In the genomic region with DNA sequence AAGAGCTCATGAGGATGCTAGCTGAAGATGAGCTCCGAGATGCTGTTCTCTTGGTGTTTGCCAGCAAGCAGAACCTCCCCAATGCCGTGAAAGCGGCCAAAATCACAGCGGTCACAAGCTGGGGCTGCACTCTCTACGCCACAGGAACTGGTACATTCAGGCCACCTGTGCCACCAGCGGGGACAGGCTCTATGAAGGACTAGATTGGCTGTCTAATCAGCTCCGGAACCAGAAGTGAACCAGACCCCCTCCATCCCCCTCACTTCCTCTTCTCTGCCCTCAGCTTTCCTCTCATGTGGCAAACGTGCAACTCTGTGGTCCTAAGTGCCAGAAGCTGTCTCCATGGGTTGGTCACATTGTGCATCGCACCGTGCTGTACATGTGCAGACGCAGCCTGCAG, we compare ENCODE assay signal across 6 mouse cellular contexts. TPM values are rescaled to one million over a fixed set of nuclear protein-coding genes. Genes with fewer than 3 reads are reported as not detected.
DNase-seq lines count a peak whose midpoint lies in the region; ATAC-seq and TF ChIP-seq lines count a peak whose summit lies in the region.
"Not testable (repeated sequence)": the region's sequence is repeated elsewhere in the genome, so short reads cannot be mapped to it uniquely, and the experiment has no call there.

No protein-coding gene starts in this region.

- 13% methylated on average over 11 of the region's 11 CpGs for WGBS in thymus, adult 2 months

- TF ChIP-seq POLR2A in thymus, adult 2 months (IDR thresholded peaks at IDR 0.05; ENCODE audit: control insufficient read depth, extremely low read depth, insufficient read depth, low read length, poor library complexity): not testable (repeated sequence)

- H3K4me1 ChIP-seq in E14TG2a.4 (replicated peaks; ENCODE audit: low read depth, low read length); thymus, adult 2 months (replicated peaks; ENCODE audit: control insufficient read depth, insufficient read depth, low read length): not testable (repeated sequence)

- H3K27ac ChIP-seq in thymus, adult 2 months (ENCODE audit: control insufficient read depth, insufficient read depth, low read length): not testable (repeated sequence)

- peak overlapping the region; percentile 23; the same call in 1 of the 2 replicates for H3K4me3 ChIP-seq in E14TG2a.4 (replicated peaks; ENCODE audit: low read length)
- H3K4me3 ChIP-seq in thymus, adult 2 months (ENCODE audit: control insufficient read depth, insufficient read depth, low read length): not testable (repeated sequence)

- TF ChIP-seq CTCF in E14TG2a.4 (conservative IDR thresholded peaks at IDR 0.05; ENCODE audit: low read length); thymus, adult 2 months (IDR thresholded peaks at IDR 0.05; ENCODE audit: borderline replicate concordance, control insufficient read depth, extremely low read depth, insufficient read depth, low read length, poor library complexity): not testable (repeated sequence)

- not testable (repeated sequence) for H3K9me3 ChIP-seq in E14TG2a.4 (ENCODE audit: low read length)

- peak; percentile 98 to 99 for ATAC-seq in hematopoietic stem cell, adult 5-6 weeks (replicated peaks in 1 of 2; ENCODE audit: insufficient read depth in 1 of 2, low FRiP score in 2 of 2, low TSS enrichment in 1 of 2, low read depth in 1 of 2, poor library complexity in 2 of 2, severe bottlenecking in 2 of 2)
- ATAC-seq in monocyte, adult 5-6 weeks (replicated peaks; ENCODE audit: insufficient number of reproducible peaks, low FRiP score, low TSS enrichment, poor library complexity, severe bottlenecking): peak; percentile 68

- not testable (repeated sequence) for H3K36me3 ChIP-seq in E14TG2a.4 (ENCODE audit: insufficient read depth, low read length); thymus, adult 2 months (ENCODE audit: control insufficient read depth, insufficient read depth, low read length)

- H3K27me3 ChIP-seq in E14TG2a.4 (ENCODE audit: insufficient read depth, low read length); thymus, adult 2 months (ENCODE audit: control insufficient read depth, insufficient read depth, low read length): not testable (repeated sequence)

- DNase-seq in cerebellum, adult 11-12 months: peak; percentile 81
- peak; percentile 73 to 77 for DNase-seq in cerebellum, postnatal 10 days
- peak; percentile 24 for DNase-seq in thymus, adult 2 months

RNA-seq across cellular contexts. Expression of gene Tpp2, which starts 45.1 kb away (rescaled TPM):
- total RNA-seq in hematopoietic stem cell, adult 5-6 weeks (2017): 103 and 116 TPM in 2 replicates
- total RNA-seq in monocyte, adult 5-6 weeks (2017): 149 to 236 TPM (median 155 TPM) in 3 replicates
- polyA plus RNA-seq in thymus, adult 2 months (2012; rRNA removed): 12.0 and 13.4 TPM in 2 replicates

Comparison
In these comparisons a context has a peak if more than half of its experiments do, and no peak if none do; other contexts are left out.
1. DNase-seq: peak in every context shown above with its lines; median percentile 81 in cerebellum, adult 11-12 months; 75 in cerebellum, postnatal 10 days; 24 in thymus, adult 2 months.